Mouse (Mus musculus) spleen, postnatal 4 days (tissue): ENCODE data around the gene Pop5.

Source experiments
- DNase-seq, 2 experiments: peaks; one replicate each; pipeline ENCODE4 v3.0.0; 2022; ENCODE audit warnings: low spot score in 2 of 2

Pop5 gene

GRCm38 (mm10) chr5:115214864-115215263 is 20.8 kb upstream of the Pop5 start:
- DNase-seq = no peak

GRCm38 (mm10) chr5:115215273-115216185 is 20.1 kb upstream of the Pop5 start:
- no peak for DNase-seq

GRCm38 (mm10) chr5:115217998-115218397 is 17.6 kb upstream of the Pop5 start:
- no peak for DNase-seq

- no peak for DNase-seq
These were observed 14.6 kb upstream of the Pop5 start for GRCm38 (mm10) chr5:115220931-115221640.

GRCm38 (mm10) chr5:115222485-115222884 is 13.2 kb upstream of the Pop5 start:
- DNase-seq = no peak

- DNase-seq = no peak
These were observed 4.6 kb upstream of the Pop5 start for GRCm38 (mm10) chr5:115230830-115231551.

GRCm38 (mm10) chr5:115231552-115232120 is 4.0 kb upstream of the Pop5 start:
- no peak for DNase-seq

- DNase-seq = no peak
These were observed 3.1 kb upstream of the Pop5 start for GRCm38 (mm10) chr5:115232516-115232915.

- DNase-seq = no peak
These were observed 2.4 kb upstream of the Pop5 start for GRCm38 (mm10) chr5:115233031-115233780.

- no peak for DNase-seq
These were observed 1.1 kb upstream of the Pop5 start for GRCm38 (mm10) chr5:115234519-115234918.

- peak in 1 of 2 experiments; percentile 75 for DNase-seq
These were observed 289 bp upstream of the Pop5 start for GRCm38 (mm10) chr5:115235323-115235771.

- peak; percentile 91 to 95 for DNase-seq
These were observed 2.4 kb downstream of the Pop5 start for GRCm38 (mm10) chr5:115237803-115238728.

- DNase-seq = no peak
These were observed 3.1 kb downstream of the Pop5 start for GRCm38 (mm10) chr5:115238729-115239195.

- DNase-seq = no peak
These were observed 4.6 kb downstream of the Pop5 start for GRCm38 (mm10) chr5:115240191-115240590.

- DNase-seq = no peak
These were observed 19.8 kb downstream of the Pop5 start for GRCm38 (mm10) chr5:115255472-115255871.

GRCm38 (mm10) chr5:115256909-115257546 is 21.4 kb downstream of the Pop5 start:
- DNase-seq = no peak

GRCm38 (mm10) chr5:115260356-115260755 is 24.7 kb downstream of the Pop5 start:
- DNase-seq = no peak

GRCm38 (mm10) chr5:115261141-115261540 is 25.5 kb downstream of the Pop5 start:
- DNase-seq = no peak

- DNase-seq = no peak
These were observed 26.2 kb downstream of the Pop5 start for GRCm38 (mm10) chr5:115261880-115262279.
